Mouse (Mus musculus) embryonic fibroblast, embryonic 13.5 days (primary cell): ENCODE results near the gene Ptov1.

Experiments used
- CTCF ChIP-seq: IDR thresholded peaks from 2 replicates; pipeline ENCODE4 v1.5.1; 2011; ENCODE audit warnings: mild to moderate bottlenecking, control low read depth, low read length, moderate library complexity, borderline replicate concordance; ENCODE audit not compliant: insufficient read depth
- POLR2A ChIP-seq: IDR thresholded peaks from 2 replicates; pipeline ENCODE4 v1.6.1; 2011; ENCODE audit warnings: low read depth, mild to moderate bottlenecking, control low read depth, low read length, moderate library complexity

- no peak for TF ChIP-seq CTCF
- TF ChIP-seq POLR2A = peak; percentile 88
These were observed at the start of gene Ptov1 for GRCm38 (mm10) chr7:44869697-44870528.
